Mouse (Mus musculus) brain, adult 2 months (tissue): ENCODE measurements at regions not wholly inside any gene's neighbourhood (a gene's known extent, or its start where the extent isn't known, plus 50 kb on each side); places are given as distances from the start of the nearest gene placed in this dataset.
A peak's percentile ranks its signal among the peaks of the same experiment; 100 is the strongest.

Source experiments
- DNase-seq: peaks from one replicate; pipeline ENCODE4 v3.0.0; 2011; ENCODE audit warnings: low read depth, low spot score

- DNase-seq, result no peak
Measured at GRCm38 (mm10) chr3:80631391-80631790, 171.2 kb downstream of the Gria2 start.

GRCm38 (mm10) chr3:80610414-80610813 lies 192.2 kb downstream of the Gria2 start:
- peak; percentile 49 for DNase-seq

GRCm38 (mm10) chr3:80608467-80608866 lies 194.2 kb downstream of the Gria2 start:
- DNase-seq, result peak; percentile 40

- peak; percentile 30 for DNase-seq
Measured at GRCm38 (mm10) chr3:80607809-80608208, 194.8 kb downstream of the Gria2 start.

GRCm38 (mm10) chr3:80597549-80597948 lies 205.1 kb downstream of the Gria2 start:
- no peak for DNase-seq

- peak; percentile 55 for DNase-seq
Measured at GRCm38 (mm10) chr3:80567514-80567913, 235.1 kb downstream of the Gria2 start.

GRCm38 (mm10) chr3:80566236-80566635 lies 236.4 kb downstream of the Gria2 start:
- no peak for DNase-seq

GRCm38 (mm10) chr3:80546151-80546695 lies 256.4 kb downstream of the Gria2 start:
- DNase-seq, result peak; percentile 80

- no peak for DNase-seq
Measured at GRCm38 (mm10) chr3:80543783-80544182, 258.9 kb downstream of the Gria2 start.

GRCm38 (mm10) chr3:80541382-80541781 lies 261.3 kb downstream of the Gria2 start:
- peak; percentile 90 for DNase-seq

GRCm38 (mm10) chr3:80533706-80534349 lies 268.8 kb downstream of the Gria2 start:
- DNase-seq, result peak; percentile 92

- DNase-seq, result peak; percentile 37
Measured at GRCm38 (mm10) chr3:80514026-80514425, 288.6 kb downstream of the Gria2 start.

- DNase-seq, result no peak
Measured at GRCm38 (mm10) chr3:80509185-80509584, 293.4 kb downstream of the Gria2 start.

GRCm38 (mm10) chr3:80506701-80507100 lies 295.9 kb downstream of the Gria2 start:
- DNase-seq, result no peak

- peak; percentile 65 for DNase-seq
Measured at GRCm38 (mm10) chr3:80501117-80501516, 301.5 kb downstream of the Gria2 start.

GRCm38 (mm10) chr3:80496556-80496955 lies 306.1 kb downstream of the Gria2 start:
- no peak for DNase-seq

- DNase-seq, result no peak
Measured at GRCm38 (mm10) chr3:80484168-80484833, 318.3 kb downstream of the Gria2 start.

- peak; percentile 45 for DNase-seq
Measured at GRCm38 (mm10) chr3:80478676-80479075, 324.0 kb downstream of the Gria2 start.

GRCm38 (mm10) chr3:80473686-80474085 lies 328.9 kb downstream of the Gria2 start:
- DNase-seq, result no peak
